Mouse (Mus musculus): Measurements from ENCODE around the gene Kalrn.

DNA sequence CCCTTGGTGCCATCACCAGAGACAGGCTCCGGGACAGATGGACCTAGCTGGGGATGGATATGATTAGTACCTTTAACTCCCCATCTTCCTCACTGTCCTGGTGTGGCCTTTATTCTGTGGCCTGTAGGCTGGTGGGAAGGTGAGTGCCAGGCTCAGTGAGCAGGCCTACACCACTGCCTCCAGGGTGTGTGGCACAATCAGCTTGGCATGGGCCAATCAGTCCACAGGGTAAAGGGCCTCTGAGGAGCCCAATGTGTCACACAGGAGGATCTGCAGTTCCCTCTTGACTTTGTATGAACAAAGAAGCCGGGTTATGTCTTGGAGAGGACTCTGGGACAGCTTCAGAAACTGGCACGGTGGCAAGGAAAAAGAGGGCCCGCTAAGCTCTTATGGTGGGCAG lies 530.7 kb downstream of the Kalrn start:
- TF ChIP-seq CTCF (IDR thresholded peaks at IDR 0.05; ENCODE audit: extremely low read depth, insufficient read depth, low read length) (no peak), POLR2A (IDR thresholded peaks at IDR 0.05; ENCODE audit: extremely low read depth, insufficient read depth, low read length) (no peak)
